Mouse (Mus musculus): ENCODE results near the gene Gp1ba. TPM values are rescaled to one million over a fixed set of nuclear protein-coding genes. Genes with fewer than 3 reads are reported as not detected.

The Gp1ba gene
- total RNA-seq (2012; rRNA removed) (0.25 TPM in 2 replicates), total RNA-seq (2014; rRNA removed) (not detected in 2 replicates), polyA plus RNA-seq (2012; ENCODE audit: insufficient read length, low read depth) (0.84 and 1.1 TPM in 2 replicates)

- DNase-seq (ENCODE audit: extremely low read depth), result no peak
- Histone ChIP-seq H3K27ac (ENCODE audit: insufficient read depth, low read depth) (no peak within 1 kb of the TSS), H3K79me2 (replicated peaks; ENCODE audit: control insufficient read depth, extremely low read depth, insufficient read depth, poor library complexity, severe bottlenecking) (no peaks in the 10 kb centered on the region), H3K4me2 (ENCODE audit: insufficient read depth, low read depth, poor library complexity, severe bottlenecking) (no peak within 1 kb of the TSS), H3K27me3 (replicated peaks) (no peaks in the 10 kb centered on the region), H3K9ac (ENCODE audit: insufficient read depth, low read depth) (no peak within 1 kb of the TSS), H3K4me1 (ENCODE audit: control insufficient read depth in 1 of 2, insufficient read depth in 2 of 2) (no peaks in the 10 kb centered on the region), H3K9me3 (replicated peaks; ENCODE audit: low read length) (no peaks in the 10 kb centered on the region), H3K4me3 (replicated peaks in 1 of 3; ENCODE audit: low read depth in 2 of 3, low read length in 2 of 3, poor library complexity in 1 of 3) (no peak within 1 kb of the TSS), H3K36me3 (replicated peaks in 1 of 2; ENCODE audit: control insufficient read depth in 1 of 2, insufficient read depth in 1 of 2, low read length in 1 of 2) (peaks cover 0 to 27% of the 10 kb centered on the region in 2 experiments)
- TF ChIP-seq JUND (conservative IDR thresholded peaks at IDR 0.05; ENCODE audit: low read depth, low read length), result no peak
- TF ChIP-seq ZC3H11A (IDR thresholded peaks at IDR 0.05; ENCODE audit: low read depth, low read length), result no peak
- TF ChIP-seq RCOR1 (conservative IDR thresholded peaks at IDR 0.05; ENCODE audit: low read depth, low read length), result no peak
- TF ChIP-seq SIN3A (IDR thresholded peaks at IDR 0.05; ENCODE audit: low read length), result no peak
- TF ChIP-seq ELF1 (IDR thresholded peaks at IDR 0.05; ENCODE audit: low read depth, low read length), result no peak
- TF ChIP-seq HCFC1 (IDR thresholded peaks at IDR 0.05; ENCODE audit: low read depth, low read length), result no peak
- TF ChIP-seq UBTF (IDR thresholded peaks at IDR 0.05; ENCODE audit: low read depth, low read length), result no peak
- in situ Hi-C loops (cut with MboI; ENCODE audit: low pct_ligation_motif_present, low pct_unique_long_range_greater_than_20kb, low sequenced_read_pairs) (no loop called here), dilution Hi-C loops (cut with MboI; ENCODE audit: extremely low pct_ligation_motif_present, extremely low pct_unique_long_range_greater_than_20kb, low sequenced_read_pairs) (no loop called here)
Measured at GRCm38 (mm10) chr11:70638714-70639278, at the start of gene Gp1ba. TSS of gene Gp1ba (plus strand) at chr11:70639122.

DNA sequence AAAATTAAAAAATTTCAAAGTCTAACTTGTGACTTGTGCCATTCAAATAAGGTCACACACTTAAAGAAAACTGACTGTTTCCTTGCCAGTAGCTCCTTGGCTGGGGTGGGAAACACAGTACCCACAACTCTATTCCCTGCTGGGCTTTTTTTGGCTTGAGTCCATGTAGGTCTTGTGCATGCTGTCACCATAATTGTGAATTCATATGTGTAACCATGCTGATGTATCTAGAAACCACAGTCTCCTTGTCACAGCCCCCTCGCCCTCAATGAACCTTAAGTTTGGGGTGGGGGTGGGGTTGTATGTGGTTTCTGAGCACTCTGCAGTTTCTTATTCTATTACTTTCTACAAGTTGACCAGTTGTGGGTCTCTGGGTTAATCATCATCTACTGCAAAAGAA is 47.2 kb upstream of the Gp1ba start:
- Histone ChIP-seq H3K4me3 (replicated peaks in 1 of 3; ENCODE audit: low read depth in 2 of 3, low read length in 2 of 3, poor library complexity in 1 of 3) (no peak overlapping the region), H3K4me2 (ENCODE audit: insufficient read depth, low read depth, poor library complexity, severe bottlenecking) (no peak overlapping the region), H3K27ac (ENCODE audit: insufficient read depth, low read depth) (no peak overlapping the region), H3K27me3 (replicated peaks) (no peaks in the 10 kb centered on the region), H3K9ac (ENCODE audit: insufficient read depth, low read depth) (no peak overlapping the region), H3K36me3 (replicated peaks in 1 of 2; ENCODE audit: control insufficient read depth in 1 of 2, insufficient read depth in 1 of 2, low read length in 1 of 2) (peaks cover 0 to 35% of the 10 kb centered on the region in 2 experiments), H3K79me2 (replicated peaks; ENCODE audit: control insufficient read depth, extremely low read depth, insufficient read depth, poor library complexity, severe bottlenecking) (peaks cover 7% of the 10 kb centered on the region; the same call in 1 of the 2 replicates), H3K4me1 (ENCODE audit: control insufficient read depth in 1 of 2, insufficient read depth in 2 of 2) (peaks cover 43 to 95% of the 10 kb centered on the region in 2 experiments), H3K9me3 (replicated peaks; ENCODE audit: low read length) (no peaks in the 10 kb centered on the region)
- DNase-seq (ENCODE audit: extremely low read depth), result no peak
- peak; percentile 62; the same call in 1 of the 2 replicates for TF ChIP-seq ETS1 (conservative IDR thresholded peaks at IDR 0.05; ENCODE audit: low read depth, low read length)
- no peak for TF ChIP-seq MYC (IDR thresholded peaks at IDR 0.05; ENCODE audit: low read depth, low read length)
- TF ChIP-seq CHD2 (IDR thresholded peaks at IDR 0.05; ENCODE audit: low read length), result peak; percentile 25; the same call in 1 of the 2 replicates
- TF ChIP-seq BHLHE40 (IDR thresholded peaks at IDR 0.05; ENCODE audit: low read depth, low read length), result peak; percentile 70; the same call in 1 of the 2 replicates
- TF ChIP-seq ZNF384 (IDR thresholded peaks at IDR 0.05; ENCODE audit: low read depth, low read length), result no peak
- no peak for TF ChIP-seq RCOR1 (conservative IDR thresholded peaks at IDR 0.05; ENCODE audit: low read depth, low read length)
- no peak for TF ChIP-seq TBP (conservative IDR thresholded peaks at IDR 0.05; ENCODE audit: low read depth, low read length)
- TF ChIP-seq GABPA (IDR thresholded peaks at IDR 0.05; ENCODE audit: insufficient replicate concordance, low read depth, low read length), result no peak
- peak; percentile 37; the same call in 1 of the 2 replicates for TF ChIP-seq EP300 (IDR thresholded peaks at IDR 0.05; ENCODE audit: low read length)
- TF ChIP-seq E2F4 (IDR thresholded peaks at IDR 0.05; ENCODE audit: insufficient replicate concordance, low read depth, low read length), result no peak
- TF ChIP-seq MEF2A (IDR thresholded peaks at IDR 0.05; ENCODE audit: borderline replicate concordance, low read depth, low read length), result peak; percentile 47; the same call in 1 of the 2 replicates
- TF ChIP-seq ZKSCAN1 (IDR thresholded peaks at IDR 0.05; ENCODE audit: borderline replicate concordance, low read depth, low read length), result no peak
- no peak for TF ChIP-seq NELFE (IDR thresholded peaks at IDR 0.05; ENCODE audit: low read depth, low read length)
- TF ChIP-seq POLR2A (IDR thresholded peaks at IDR 0.05; ENCODE audit: low read depth, low read length), result no peak
- in situ Hi-C loops (cut with MboI; ENCODE audit: low pct_ligation_motif_present, low pct_unique_long_range_greater_than_20kb, low sequenced_read_pairs), result no loop called here
- dilution Hi-C loops (cut with MboI; ENCODE audit: extremely low pct_ligation_motif_present, extremely low pct_unique_long_range_greater_than_20kb, low sequenced_read_pairs), result no loop called here

Data from CH12.LX (cell line).